Mouse (Mus musculus) erythroblast, embryonic 14.5 days (primary cell): ENCODE measurements around the gene Fv1. TPM values are rescaled to one million over a fixed set of nuclear protein-coding genes. Genes with fewer than 3 reads are reported as not detected.

Source experiments
- H3K27me3 ChIP-seq: 2 replicates; pipeline ENCODE4 v1.6.1; 2012; ENCODE audit warnings: inconsistent platforms; ENCODE audit not compliant: control insufficient read depth
- H3K36me3 ChIP-seq: 2 replicates; pipeline ENCODE4 v1.6.1; 2012; ENCODE audit warnings: mild to moderate bottlenecking, inconsistent platforms; ENCODE audit not compliant: control insufficient read depth
- H3K4me1 ChIP-seq: 2 replicates; pipeline ENCODE4 v1.6.1; 2012; ENCODE audit warnings: inconsistent platforms; ENCODE audit not compliant: control insufficient read depth
- H3K4me3 ChIP-seq: replicated peaks from 2 replicates; pipeline ENCODE3; 2012; ENCODE audit warnings: moderate library complexity, mild to moderate bottlenecking, inconsistent platforms
- H3K9me3 ChIP-seq: 2 replicates; pipeline ENCODE4 v1.6.1; 2012; ENCODE audit warnings: low read length, inconsistent platforms, mixed read lengths; ENCODE audit not compliant: control insufficient read depth
- GATA1 ChIP-seq: IDR thresholded peaks from 2 replicates; pipeline ENCODE4 v1.6.1; 2012; ENCODE audit warnings: low read length, inconsistent platforms, mixed read lengths
- TAL1 ChIP-seq: IDR thresholded peaks from 3 replicates; pipeline ENCODE4 v1.6.1; 2012; ENCODE audit warnings: low read length, inconsistent platforms, mixed read lengths
- polyA plus RNA-seq: library from polyadenylated mRNA; stranded (reverse); fragments of >175 nt; gene quantifications from 2 replicates; pipeline ENCODE4 v1.2.3, GENCODE M21; 2012

Gene Fv1
- polyA plus RNA-seq, 1 experiment = not detected

DNA sequence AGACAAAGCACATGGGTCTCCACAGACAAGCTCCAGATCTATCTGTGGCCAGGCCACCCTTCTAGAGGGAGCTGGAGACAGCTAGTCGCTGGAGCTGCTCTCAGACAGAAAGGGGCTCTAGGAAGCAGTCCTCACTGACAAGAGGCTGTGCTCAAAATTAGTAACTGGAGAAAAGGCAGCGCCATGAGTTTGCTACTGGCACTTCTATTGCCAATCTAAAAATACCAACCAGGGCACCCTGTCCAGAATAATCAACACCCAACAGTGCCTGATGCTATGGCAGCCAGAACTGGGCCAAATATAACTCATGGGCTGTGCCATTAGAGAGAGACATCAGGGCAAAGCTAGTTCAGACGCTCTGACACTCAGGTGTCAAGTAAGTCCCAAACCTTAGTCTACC, 28.6 kb downstream of the Fv1 start:
- no peak for TF ChIP-seq TAL1
- no peaks in the 10 kb centered on the region for H3K27me3 ChIP-seq

DNA sequence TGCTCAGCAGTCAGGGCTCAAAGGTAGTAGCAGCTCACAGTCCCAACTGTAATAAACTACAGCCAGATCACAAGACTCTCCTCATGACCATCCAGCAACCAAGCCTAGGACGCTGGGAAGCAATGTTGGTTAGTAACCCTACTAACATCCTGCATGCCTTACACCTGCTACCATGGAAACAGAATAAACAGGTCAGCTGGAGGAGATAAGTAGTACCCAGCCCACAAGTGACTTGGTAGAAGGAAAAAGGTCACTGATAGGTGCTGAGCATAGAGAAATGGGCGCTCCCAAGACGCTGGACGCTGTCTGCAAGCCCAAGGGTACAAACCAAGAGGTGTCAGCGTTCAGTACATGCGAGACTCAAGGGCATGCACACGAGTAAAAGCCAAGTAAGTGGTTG, 31.7 kb downstream of the Fv1 start:
- no peaks in the 10 kb centered on the region for H3K27me3 ChIP-seq
- H3K4me3 ChIP-seq = no peak overlapping the region
- peaks cover 74% of the 10 kb centered on the region for H3K36me3 ChIP-seq
- peaks cover 31% of the 10 kb centered on the region for H3K4me1 ChIP-seq
- TF ChIP-seq TAL1 = no peak
- no peak for TF ChIP-seq GATA1
- H3K9me3 ChIP-seq = no peaks in the 10 kb centered on the region

More for the DNA sequence above, 28.6 kb downstream of the Fv1 start:
- no peak overlapping the region for H3K4me3 ChIP-seq
- H3K4me1 ChIP-seq = peaks cover 9% of the 10 kb centered on the region
- H3K9me3 ChIP-seq = no peaks in the 10 kb centered on the region
- H3K36me3 ChIP-seq = peaks cover 86% of the 10 kb centered on the region

DNA sequence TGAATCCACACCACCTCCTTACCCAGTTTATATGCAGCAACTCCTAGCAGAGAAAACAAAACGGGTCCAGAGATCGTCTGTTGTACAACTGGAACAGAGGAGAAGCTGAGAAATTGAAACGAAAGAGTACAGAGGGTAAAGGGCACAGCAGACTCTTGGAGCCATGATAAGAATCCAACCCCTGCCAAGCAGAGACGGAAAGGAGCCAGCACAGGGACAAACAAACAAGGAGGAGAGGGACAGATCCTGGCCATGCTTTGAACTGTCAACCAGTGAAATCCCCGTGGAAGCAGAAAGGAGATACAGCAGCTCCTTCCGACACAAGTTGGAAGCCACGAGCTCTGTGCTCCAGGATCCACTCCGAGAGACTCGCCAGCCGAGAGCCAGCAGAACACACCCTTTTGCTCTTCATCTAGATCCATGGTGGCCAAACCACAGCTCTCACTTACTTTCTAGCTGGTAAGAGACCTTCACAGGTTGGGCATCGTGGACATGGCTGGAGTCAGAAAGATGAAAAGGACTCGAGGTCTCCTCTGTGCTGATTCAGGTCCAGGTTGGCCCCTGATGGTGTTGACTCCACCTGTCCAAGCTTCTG, 34.2 kb downstream of the Fv1 start:
- H3K4me3 ChIP-seq = peak overlapping the region; percentile 78
- TF ChIP-seq TAL1 (no peak), GATA1 (no peak)
- H3K27me3 ChIP-seq = no peaks in the 10 kb centered on the region
- no peaks in the 10 kb centered on the region for H3K9me3 ChIP-seq
- peaks cover 31% of the 10 kb centered on the region for H3K4me1 ChIP-seq
- peaks cover 49% of the 10 kb centered on the region for H3K36me3 ChIP-seq

DNA sequence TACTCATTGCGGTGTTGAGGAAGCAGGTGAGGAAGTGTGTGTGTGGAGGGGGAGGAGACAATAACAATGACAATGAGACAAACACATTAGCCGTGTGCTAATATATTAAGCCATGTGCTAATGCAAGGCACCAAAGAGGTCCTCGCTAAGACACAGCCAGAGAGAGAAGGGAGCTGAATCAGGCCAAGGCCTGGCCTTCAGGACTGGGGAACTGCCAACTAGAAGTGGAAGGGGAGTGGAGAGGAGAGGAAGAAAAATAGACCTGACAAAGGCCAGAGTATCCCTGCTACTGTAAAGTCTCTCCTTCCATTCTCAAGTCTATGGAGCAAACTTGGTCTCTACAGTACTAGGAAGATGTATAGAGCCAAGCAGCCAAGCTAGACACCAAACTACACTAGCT, 34.8 kb downstream of the Fv1 start:
- TF ChIP-seq GATA1 (no peak), TAL1 (no peak)
- no peaks in the 10 kb centered on the region for H3K27me3 ChIP-seq
- peak overlapping the region; percentile 78 for H3K4me3 ChIP-seq
- H3K4me1 ChIP-seq = peaks cover 31% of the 10 kb centered on the region
- H3K36me3 ChIP-seq = peaks cover 43% of the 10 kb centered on the region
- H3K9me3 ChIP-seq = no peaks in the 10 kb centered on the region

DNA sequence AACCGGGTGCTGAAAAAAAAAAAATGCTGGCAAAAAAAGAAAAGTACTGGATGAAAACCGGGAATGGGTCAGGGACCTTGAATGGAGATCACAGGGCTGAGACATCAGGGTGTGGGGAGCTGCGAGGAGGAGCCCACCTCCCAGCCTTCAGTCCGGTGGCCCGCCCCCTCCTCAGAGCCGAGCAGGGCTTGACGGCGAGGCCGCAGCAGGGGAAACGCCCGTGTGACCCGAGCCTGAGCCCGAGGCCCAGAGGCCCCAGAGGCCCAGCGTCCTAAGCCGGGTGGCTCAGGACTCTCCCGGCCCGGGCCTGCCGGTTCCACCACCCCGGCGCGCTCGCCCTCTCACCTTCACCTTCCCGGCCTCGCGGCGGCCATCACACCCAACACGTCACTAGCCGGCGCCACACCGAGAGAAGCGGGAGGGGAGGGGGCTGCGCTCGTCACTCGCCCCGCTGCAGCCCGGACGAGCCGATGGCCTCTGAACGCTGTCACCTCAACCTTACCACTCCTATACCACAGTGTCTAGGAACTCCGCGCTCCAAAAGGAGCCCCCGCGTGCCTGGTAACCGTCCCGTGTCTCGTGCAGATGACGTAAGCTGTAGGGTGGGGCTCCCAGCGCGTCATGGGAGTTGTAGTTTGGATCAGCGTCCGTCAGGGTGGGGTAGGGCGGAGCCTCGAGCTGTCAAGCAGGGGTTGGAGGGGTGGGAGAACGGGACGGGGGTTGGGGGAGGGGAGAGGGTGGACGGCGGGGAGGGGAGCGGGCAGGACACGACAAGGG, 35.7 kb downstream of the Fv1 start, which contains the start of gene Mfn2:
Gene Mfn2 (minus strand): TSS at position 392 of the 777 bp plus-strand sequence.
- Histone ChIP-seq H3K4me3 (peak within 1 kb of the TSS; percentile 78), H3K27me3 (no peaks in the 10 kb centered on the region), H3K4me1 (peaks cover 31% of the 10 kb centered on the region), H3K36me3 (peaks cover 34% of the 10 kb centered on the region), H3K9me3 (no peaks in the 10 kb centered on the region)
- no peak for TF ChIP-seq GATA1
- TF ChIP-seq TAL1 = no peak

DNA sequence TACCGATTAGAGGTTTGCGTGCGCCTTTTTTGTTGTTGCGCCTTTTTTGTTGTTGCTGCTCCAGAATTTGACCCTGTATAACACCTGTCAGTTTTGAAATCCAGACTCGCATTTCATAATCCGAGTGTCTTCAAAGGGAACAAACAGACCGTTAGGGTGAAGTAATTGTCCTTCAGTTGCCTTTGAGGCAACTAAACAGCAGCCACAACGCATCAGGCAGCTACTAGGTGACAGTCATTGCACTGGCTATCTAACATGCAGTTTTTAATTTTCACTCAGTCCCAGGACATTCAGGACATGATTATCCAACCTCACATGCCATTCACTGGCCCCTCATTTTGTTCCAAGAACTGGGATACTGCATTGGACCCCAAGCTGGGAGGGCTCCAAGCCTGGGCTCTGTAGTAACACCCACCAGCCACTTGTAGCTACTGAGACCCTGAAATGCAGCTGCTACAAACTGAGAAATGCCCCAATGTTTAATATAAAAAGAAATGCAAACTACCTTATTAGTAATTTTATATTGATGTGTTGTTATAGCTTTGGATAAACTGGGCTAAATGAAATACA, 36.4 kb downstream of the Fv1 start:
- no peak for TF ChIP-seq TAL1
- TF ChIP-seq GATA1 = no peak
- Histone ChIP-seq H3K4me1 (peaks cover 31% of the 10 kb centered on the region), H3K4me3 (peak overlapping the region; percentile 78), H3K27me3 (no peaks in the 10 kb centered on the region), H3K9me3 (no peaks in the 10 kb centered on the region), H3K36me3 (peaks cover 27% of the 10 kb centered on the region)

DNA sequence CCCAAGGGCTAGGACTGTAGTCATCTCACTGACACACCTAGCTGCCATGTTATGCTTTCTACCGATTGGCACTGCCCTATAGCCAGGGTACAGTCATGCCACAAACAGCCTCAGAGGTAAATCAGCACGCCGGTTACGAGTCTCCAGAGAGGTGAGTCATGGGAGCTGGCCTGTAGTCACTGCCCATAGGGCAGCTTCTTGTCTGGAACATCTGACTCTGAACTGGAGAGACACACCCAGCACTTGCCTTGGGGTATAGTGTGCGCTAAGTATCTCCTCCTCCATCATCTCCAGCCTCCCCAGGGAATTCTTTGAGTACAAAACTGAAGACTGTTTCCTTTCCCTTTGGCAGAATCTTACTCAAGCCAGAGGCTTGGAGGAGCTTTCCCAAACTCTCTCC, 37.5 kb downstream of the Fv1 start:
- no peaks in the 10 kb centered on the region for H3K27me3 ChIP-seq
- peaks cover 17% of the 10 kb centered on the region for H3K36me3 ChIP-seq
- H3K9me3 ChIP-seq = no peaks in the 10 kb centered on the region
- TF ChIP-seq GATA1 (no peak), TAL1 (no peak)
- H3K4me3 ChIP-seq = no peak overlapping the region
- H3K4me1 ChIP-seq = peaks cover 24% of the 10 kb centered on the region

DNA sequence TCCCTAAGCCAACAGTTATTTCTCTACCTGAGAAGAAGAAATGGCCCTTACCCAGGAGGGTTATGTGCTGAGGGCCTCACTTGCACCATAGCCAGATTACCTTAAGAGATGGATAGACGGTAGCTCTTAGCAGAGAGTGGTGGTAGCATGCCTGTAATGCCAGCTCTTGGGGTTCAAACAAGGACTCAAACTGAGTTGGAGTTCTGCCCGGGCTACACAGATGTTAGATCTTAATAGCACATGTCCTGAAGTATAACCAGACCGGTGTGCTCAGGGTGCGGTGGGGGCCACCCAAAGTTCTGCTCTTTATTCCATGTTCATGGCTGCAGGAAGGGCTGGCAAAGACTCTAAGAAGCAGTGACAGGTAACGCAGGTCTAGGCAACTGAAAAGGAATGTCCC, 40.7 kb downstream of the Fv1 start:
- H3K9me3 ChIP-seq = no peaks in the 10 kb centered on the region
- TF ChIP-seq GATA1 (no peak), TAL1 (no peak)
- peaks cover 7% of the 10 kb centered on the region for H3K4me1 ChIP-seq
- peaks cover 3% of the 10 kb centered on the region; the same call in 1 of the 2 replicates for H3K36me3 ChIP-seq
- no peaks in the 10 kb centered on the region for H3K27me3 ChIP-seq
- H3K4me3 ChIP-seq = no peak overlapping the region

DNA sequence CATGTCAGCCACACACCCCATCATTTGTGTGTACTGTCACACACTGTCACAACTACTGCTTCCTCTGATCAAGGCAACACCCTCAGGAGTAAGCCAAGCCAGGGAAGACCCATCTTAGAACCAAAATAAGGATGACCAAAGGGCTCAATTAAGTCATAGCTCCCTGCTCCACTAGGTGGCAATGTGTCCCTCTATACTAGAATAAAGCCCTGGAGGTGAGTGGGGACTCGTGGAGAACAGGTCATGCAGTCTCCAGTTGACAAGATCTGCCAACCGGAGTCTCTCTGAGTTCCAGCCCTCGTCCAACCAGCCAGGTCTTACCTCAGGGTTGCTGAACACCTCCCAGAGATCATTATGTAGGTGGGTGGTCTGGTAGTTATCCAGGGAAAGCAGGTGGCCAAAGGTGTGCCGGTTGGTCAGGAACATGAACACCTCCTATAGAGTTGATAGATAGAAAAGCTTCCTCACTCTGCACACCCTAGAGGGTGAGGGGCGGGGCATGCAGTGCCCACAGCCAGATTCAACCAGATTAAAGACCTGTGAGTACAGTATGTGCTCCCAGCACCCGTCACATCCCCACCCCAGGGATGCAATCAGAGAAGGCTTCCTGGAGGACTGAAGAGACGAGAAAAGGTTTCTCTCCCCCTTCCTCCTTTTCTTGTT, 49.8 kb downstream of the Fv1 start:
- peaks cover 5% of the 10 kb centered on the region; the same call in 1 of the 2 replicates for H3K36me3 ChIP-seq
- no peak overlapping the region for H3K4me3 ChIP-seq
- no peak for TF ChIP-seq TAL1
- no peak for TF ChIP-seq GATA1
- H3K27me3 ChIP-seq = no peaks in the 10 kb centered on the region
- H3K4me1 ChIP-seq = peaks cover 3% of the 10 kb centered on the region; the same call in 1 of the 2 replicates
- H3K9me3 ChIP-seq = no peaks in the 10 kb centered on the region

Other genes starting within 250 kb of the Fv1 start
- 0.02 TPM in 2 replicates for gene Zfp979, start 226.5 kb upstream of the Fv1 start, polyA plus RNA-seq
- 0.01 TPM in 1 of 2 replicates, not detected in the other for gene Zfp534, start 166.4 kb upstream of the Fv1 start, polyA plus RNA-seq
- not detected in 2 replicates for gene Zfp984, start 59.2 kb upstream of the Fv1 start, polyA plus RNA-seq
- gene Zfp933, start 20.6 kb upstream of the Fv1 start, polyA plus RNA-seq = 0.01 TPM in 1 of 2 replicates, not detected in the other
- gene Miip, start 163 bp upstream of the Fv1 start, polyA plus RNA-seq = 9.4 and 19.8 TPM in 2 replicates
- 0.89 and 1.5 TPM in 2 replicates for gene Mfn2, start 35.7 kb downstream of the Fv1 start, polyA plus RNA-seq
- gene Plod1, start 67.8 kb downstream of the Fv1 start, polyA plus RNA-seq = 0.14 and 0.29 TPM in 2 replicates
- 5.7 and 5.9 TPM in 2 replicates for gene 2510039O18Rik, start 71.9 kb downstream of the Fv1 start, polyA plus RNA-seq
- not detected in 2 replicates for gene Nppb, start 116.8 kb downstream of the Fv1 start, polyA plus RNA-seq
- gene Nppa, start 131.7 kb downstream of the Fv1 start, polyA plus RNA-seq = not detected in 2 replicates
- 0.11 and 0.29 TPM in 2 replicates for gene Clcn6, start 169.8 kb downstream of the Fv1 start, polyA plus RNA-seq
- 1.9 and 2.8 TPM in 2 replicates for gene Mthfr, start 170.1 kb downstream of the Fv1 start, polyA plus RNA-seq
- 0.17 and 0.30 TPM in 2 replicates for gene Agtrap, start 219.1 kb downstream of the Fv1 start, polyA plus RNA-seq